Mouse (Mus musculus): ENCODE data around the gene Tcfl5.

DNA sequence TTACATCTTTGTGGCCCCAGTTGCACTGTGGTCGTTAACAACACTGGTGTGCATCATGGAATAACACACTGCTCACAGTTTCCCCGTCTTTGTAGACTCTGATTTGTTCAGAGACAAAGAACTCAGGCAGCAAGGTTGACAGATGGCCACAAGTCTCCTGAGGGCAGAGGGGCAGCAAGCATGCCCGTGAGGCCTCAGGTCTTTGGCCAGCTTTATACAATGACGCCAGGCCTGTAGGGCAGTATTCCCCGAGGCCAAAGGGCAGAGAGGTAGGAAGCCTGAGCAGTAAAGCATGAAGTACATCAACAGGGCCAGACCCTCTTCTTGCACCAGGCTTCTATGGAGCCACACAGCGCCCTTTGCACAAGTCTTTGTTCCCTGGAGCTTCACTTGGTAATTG is 12.6 kb upstream of the Tcfl5 start:
- TF ChIP-seq CTCF (IDR thresholded peaks at IDR 0.05; ENCODE audit: extremely low read depth, insufficient read depth, low read length) = no peak
- TF ChIP-seq POLR2A (IDR thresholded peaks at IDR 0.05; ENCODE audit: extremely low read depth, insufficient read depth, low read length) = no peak
